Mouse (Mus musculus) cerebellum, adult 2 months (tissue): ENCODE results near the gene Ehd4. TPM values are rescaled to one million over a fixed set of nuclear protein-coding genes. Genes with fewer than 3 reads are reported as not detected.

Source experiments
- DNase-seq, 2 experiments: peaks; one replicate each; pipeline ENCODE4 v3.0.0; 2021
- H3K27ac ChIP-seq: fragments of 200-500 bp; 2 replicates; pipeline ENCODE4 v1.5.1; 2012; ENCODE audit warnings: low read length, control low read depth, inconsistent platforms; ENCODE audit not compliant: insufficient read depth
- H3K27me3 ChIP-seq: fragments of 200-500 bp; 2 replicates; pipeline ENCODE4 v1.6.1; 2012; ENCODE audit warnings: inconsistent platforms, mild to moderate bottlenecking, low read length, moderate library complexity; ENCODE audit not compliant: control insufficient read depth, insufficient read depth
- H3K4me1 ChIP-seq: fragments of 200-500 bp; 2 replicates; pipeline ENCODE4 v1.6.1; 2011; ENCODE audit warnings: low read length; ENCODE audit not compliant: control insufficient read depth, insufficient read depth
- H3K4me3 ChIP-seq: fragments of 200-500 bp; replicated peaks from 2 replicates; pipeline ENCODE3; 2011; ENCODE audit warnings: mild to moderate bottlenecking, low read depth, low read length, control low read depth; ENCODE audit not compliant: insufficient read depth
- CTCF ChIP-seq: fragments of 200-500 bp; IDR thresholded peaks from 2 replicates; pipeline ENCODE4 v1.5.1; 2011; ENCODE audit warnings: low read depth, mild to moderate bottlenecking, control low read depth, low read length, moderate library complexity, borderline replicate concordance; ENCODE audit not compliant: insufficient read depth
- POLR2A ChIP-seq: fragments of 200-500 bp; IDR thresholded peaks from 2 replicates; pipeline ENCODE4 v1.6.1; 2011; ENCODE audit warnings: low read length, control low read depth, borderline replicate concordance; ENCODE audit not compliant: insufficient read depth
- WGBS: fragments of 180-500 bp; shearing (Covaris S2); methylation state at CpG from one replicate; pipeline ENCODE4 v1.1.7; 2018; 5-methylcytosine and 5-hydroxymethylcytosine counted together
- polyA plus RNA-seq: library from polyadenylated mRNA; depleted of rRNA; stranded (reverse); fragments of >200 nt; gene quantifications from 2 replicates; pipeline ENCODE4 v1.2.3, GENCODE M21; 2012

The Ehd4 gene
- polyA plus RNA-seq, 1 experiment, result 14.3 TPM

DNA sequence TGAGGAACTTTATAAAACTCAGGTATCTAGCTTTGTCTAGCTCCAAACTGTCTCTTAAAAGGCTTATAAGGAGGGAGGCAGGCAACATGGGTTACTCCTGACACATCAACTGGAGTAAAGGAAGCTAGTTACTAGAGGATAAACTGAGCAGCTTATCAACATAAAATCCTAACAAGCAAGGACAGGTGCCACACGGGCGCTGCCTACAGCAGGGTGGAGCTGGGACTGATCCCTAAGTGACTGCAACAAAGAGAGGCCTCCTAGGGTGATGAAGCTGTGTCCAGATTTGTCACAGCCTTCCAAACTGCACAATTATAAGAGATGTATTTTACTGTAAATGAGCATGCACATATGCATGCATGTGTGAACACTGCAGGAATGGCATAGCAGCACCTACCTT lies 47.0 kb downstream of the Ehd4 start:
- no peak for DNase-seq
- TF ChIP-seq POLR2A, result no peak
- no peak for TF ChIP-seq CTCF
- Histone ChIP-seq H3K27ac (no peak overlapping the region), H3K4me3 (no peak overlapping the region), H3K4me1 (0 out of 2 replicates have a peak, but pooled peaks cover 2% of the 10 kb centered on the region), H3K27me3 (no peaks in the 10 kb centered on the region; the same call in 1 of the 2 replicates)
- 76% methylated on average over 2 of the region's 2 CpGs for WGBS

- Histone ChIP-seq H3K4me3 (no peak overlapping the region), H3K27me3 (no peaks in the 10 kb centered on the region), H3K27ac (no peak overlapping the region), H3K4me1 (0 out of 2 replicates have a peak, but pooled peaks cover 2% of the 10 kb centered on the region)
- 85% methylated on average over 8 of the region's 8 CpGs for WGBS
- TF ChIP-seq POLR2A (no peak), CTCF (no peak)
- no peak for DNase-seq
Observed at GRCm38 (mm10) chr2:120106397-120106973, 47.9 kb downstream of the Ehd4 start.

GRCm38 (mm10) chr2:120105861-120106260 lies 48.5 kb downstream of the Ehd4 start:
- TF ChIP-seq POLR2A, result no peak
- no peak for TF ChIP-seq CTCF
- Histone ChIP-seq H3K27ac (no peak overlapping the region), H3K4me3 (no peak overlapping the region), H3K27me3 (no peaks in the 10 kb centered on the region), H3K4me1 (no peaks in the 10 kb centered on the region)
- 77% methylated on average over 3 of the region's 3 CpGs for WGBS
- DNase-seq, result no peak

- WGBS, result 62% methylated on average over 6 of the region's 6 CpGs
- Histone ChIP-seq H3K4me3 (no peak overlapping the region), H3K4me1 (no peaks in the 10 kb centered on the region), H3K27me3 (no peaks in the 10 kb centered on the region), H3K27ac (no peak overlapping the region)
- TF ChIP-seq POLR2A, result no peak
- TF ChIP-seq CTCF, result no peak
- no peak for DNase-seq
Observed at GRCm38 (mm10) chr2:120102881-120103280, 51.5 kb downstream of the Ehd4 start.

- Histone ChIP-seq H3K4me1 (no peaks in the 10 kb centered on the region), H3K27ac (no peak overlapping the region), H3K27me3 (no peaks in the 10 kb centered on the region), H3K4me3 (no peak overlapping the region)
- TF ChIP-seq POLR2A, result no peak
- TF ChIP-seq CTCF, result no peak
- 58% methylated on average over 2 of the region's 2 CpGs for WGBS
- no peak for DNase-seq
Observed at GRCm38 (mm10) chr2:120102450-120102849, 52.0 kb downstream of the Ehd4 start.

GRCm38 (mm10) chr2:120101961-120102360 lies 52.4 kb downstream of the Ehd4 start:
- no peaks in the 10 kb centered on the region for H3K27me3 ChIP-seq
- no peak for DNase-seq
- WGBS, result 94% methylated on average over 11 of the region's 11 CpGs
- no peaks in the 10 kb centered on the region for H3K4me1 ChIP-seq
- no peak overlapping the region for H3K4me3 ChIP-seq
- TF ChIP-seq CTCF (no peak), POLR2A (no peak)
- H3K27ac ChIP-seq, result no peak overlapping the region

GRCm38 (mm10) chr2:120099886-120100285 lies 54.5 kb downstream of the Ehd4 start:
- no peaks in the 10 kb centered on the region for H3K4me1 ChIP-seq
- no peak for DNase-seq
- no peak overlapping the region for H3K4me3 ChIP-seq
- TF ChIP-seq CTCF (no peak), POLR2A (no peak)
- WGBS, result 86% methylated on average over 3 of the region's 3 CpGs
- H3K27ac ChIP-seq, result no peak overlapping the region
- no peaks in the 10 kb centered on the region for H3K27me3 ChIP-seq

GRCm38 (mm10) chr2:120099263-120099662 lies 55.1 kb downstream of the Ehd4 start:
- Histone ChIP-seq H3K4me3 (no peak overlapping the region), H3K4me1 (no peaks in the 10 kb centered on the region), H3K27me3 (no peaks in the 10 kb centered on the region), H3K27ac (no peak overlapping the region)
- WGBS, result 87% methylated on average over 4 of the region's 4 CpGs
- no peak for DNase-seq
- no peak for TF ChIP-seq CTCF
- TF ChIP-seq POLR2A, result no peak
